Mouse (Mus musculus) midbrain, embryonic 10.5 days (tissue): ENCODE results near the gene Smok3c. TPM values are rescaled to one million over a fixed set of nuclear protein-coding genes. Genes with fewer than 3 reads are reported as not detected.
"Not testable (repeated sequence)": the region's sequence is repeated elsewhere in the genome, so short reads cannot be mapped to it uniquely, and the experiment has no call there.

Experiments used
- DNase-seq: peaks from one replicate; pipeline ENCODE4 v3.0.0-alpha.2; 2017; ENCODE audit warnings: low spot score
- H3K27ac ChIP-seq: fragments of 300-500 bp; sonication (generic); replicated peaks from 2 replicates; pipeline ENCODE4 v1.5.1; 2016; ENCODE audit warnings: mild to moderate bottlenecking
- H3K27me3 ChIP-seq: fragments of 300-500 bp; sonication (generic); 2 replicates; pipeline ENCODE4 v1.6.1; 2016; ENCODE audit warnings: low read depth, mild to moderate bottlenecking; ENCODE audit not compliant: poor library complexity, severe bottlenecking
- H3K36me3 ChIP-seq: fragments of 300-500 bp; sonication (generic); 2 replicates; pipeline ENCODE4 v1.6.1; 2016; ENCODE audit warnings: mild to moderate bottlenecking, moderate library complexity
- H3K4me1 ChIP-seq: fragments of 300-500 bp; sonication (generic); 2 replicates; pipeline ENCODE4 v1.6.1; 2016
- H3K4me3 ChIP-seq: fragments of 300-500 bp; sonication (generic); 2 replicates; pipeline ENCODE4 v1.5.1; 2016; ENCODE audit warnings: mild to moderate bottlenecking, moderate library complexity
- H3K9me3 ChIP-seq: fragments of 300-500 bp; sonication (generic); replicated peaks from 2 replicates; pipeline ENCODE4 v1.6.1; 2016; ENCODE audit warnings: mild to moderate bottlenecking
- WGBS: fragments of 180-500 bp; shearing (Covaris S2); methylation state at CpG from one replicate; pipeline ENCODE4 v1.1.7; 2016; 5-methylcytosine and 5-hydroxymethylcytosine counted together
- polyA plus RNA-seq: library from polyadenylated mRNA; unstranded; fragments of >200 nt; fragmentation: Nextera tagmentation; extraction: Ambion mirVana; gene quantifications from 2 replicates; pipeline ENCODE4 v1.2.1, GENCODE M21; 2016

Smok3c gene
- not detected in 2 replicates for polyA plus RNA-seq

DNA sequence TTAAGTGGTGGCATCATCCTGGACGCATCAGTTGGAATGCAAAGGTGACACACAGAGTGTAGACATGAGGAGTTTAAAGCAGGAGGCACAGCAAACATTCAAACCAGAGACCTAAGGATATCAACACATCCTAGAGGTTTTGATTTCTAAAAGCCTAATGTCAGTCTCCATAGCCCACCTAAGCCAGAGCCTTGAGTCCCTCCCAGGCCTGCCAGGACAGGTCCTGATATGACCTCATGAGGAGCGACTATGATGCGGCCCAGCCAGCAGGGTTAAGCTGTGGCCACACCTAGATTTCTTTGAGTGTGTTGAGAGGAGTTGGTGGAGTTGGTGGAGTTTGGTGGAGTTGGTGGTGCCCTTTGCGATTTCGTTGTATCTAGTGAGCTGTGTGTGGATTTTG lies at the start of gene Smok3c:
Gene Smok3c, plus strand, starts transcription at position 301 of the 400 bp plus-strand sequence.
- H3K27ac ChIP-seq, H3K27me3 ChIP-seq, H3K36me3 ChIP-seq, H3K4me1 ChIP-seq, H3K4me3 ChIP-seq, H3K9me3 ChIP-seq, DNase-seq: not testable (repeated sequence)
- no CpG with 5 or more reads among the region's 5 CpGs for WGBS

DNA sequence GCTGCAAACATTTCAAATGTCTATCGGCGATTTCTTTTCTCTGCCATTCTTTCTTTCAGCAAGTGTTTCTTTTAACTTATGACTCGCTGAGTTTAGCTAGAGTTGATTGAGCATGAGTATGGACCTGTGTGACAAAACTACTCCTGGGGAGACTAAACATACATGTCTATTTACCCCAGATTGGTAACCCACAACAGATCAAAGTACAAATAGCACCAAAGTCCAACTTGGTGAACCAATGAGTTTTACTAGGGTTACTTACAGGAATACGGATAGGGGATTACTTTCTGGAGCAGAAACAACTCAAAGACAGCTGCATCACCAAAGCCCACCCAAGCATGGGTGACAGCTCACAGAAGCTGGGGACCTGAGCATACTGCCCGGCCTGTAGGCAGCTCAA lies 43.6 kb upstream of the Smok3c start:
- Histone ChIP-seq H3K9me3 (no peaks in the 10 kb centered on the region; the same call in 1 of the 2 replicates), H3K36me3 (no peaks in the 10 kb centered on the region), H3K27me3 (no peaks in the 10 kb centered on the region), H3K4me1 (no peaks in the 10 kb centered on the region), H3K27ac (no peak overlapping the region), H3K4me3 (no peak overlapping the region)
- 91% methylated on average over 5 of the region's 5 CpGs for WGBS
- no peak for DNase-seq

DNA sequence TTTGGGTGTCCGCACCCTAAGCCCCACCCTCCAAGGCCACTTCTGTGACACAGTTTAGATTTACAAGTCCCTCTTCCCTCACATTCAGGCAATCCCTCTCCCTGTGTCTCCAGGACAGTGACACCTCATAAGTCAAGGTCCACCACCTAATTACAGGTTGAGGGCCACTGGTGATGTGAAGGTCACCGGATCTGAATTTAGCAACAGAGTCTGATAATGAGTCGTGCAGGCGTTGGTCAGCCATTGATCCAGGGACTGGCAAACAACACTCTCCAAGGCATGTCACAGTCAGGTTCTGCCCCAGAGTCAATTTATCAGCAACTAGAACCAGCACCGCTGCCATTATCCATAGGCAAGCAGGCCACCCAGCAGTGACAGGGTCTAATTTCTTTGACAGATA lies 40.6 kb upstream of the Smok3c start:
- 88% methylated on average over 5 of the region's 5 CpGs for WGBS
- H3K4me1 ChIP-seq, result no peaks in the 10 kb centered on the region
- H3K9me3 ChIP-seq, result no peaks in the 10 kb centered on the region
- H3K27me3 ChIP-seq, result no peaks in the 10 kb centered on the region
- H3K4me3 ChIP-seq, result no peak overlapping the region
- DNase-seq, result no peak
- H3K36me3 ChIP-seq, result no peaks in the 10 kb centered on the region
- no peak overlapping the region for H3K27ac ChIP-seq

DNA sequence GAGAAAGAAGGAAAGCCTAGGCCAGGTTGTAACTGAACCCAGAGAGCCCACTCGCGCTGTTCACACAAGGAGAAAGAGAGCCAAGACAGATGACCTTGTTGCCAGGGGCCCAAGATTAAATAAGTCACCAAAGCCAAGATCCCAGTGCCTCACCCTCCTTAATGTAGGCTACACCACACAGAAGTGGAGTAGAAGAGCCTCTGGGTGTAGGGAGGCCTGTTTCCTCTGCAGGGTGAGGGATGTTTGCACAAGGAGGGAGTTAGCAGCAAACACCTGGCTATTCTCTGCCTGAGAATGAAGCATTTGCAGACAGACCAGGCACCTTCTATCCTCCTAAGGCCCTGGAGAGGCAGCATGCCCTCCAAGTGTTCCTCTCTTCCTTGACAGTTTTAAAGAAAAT lies 36.5 kb upstream of the Smok3c start:
- WGBS, result 100% methylated on average over 2 of the region's 2 CpGs
- no peaks in the 10 kb centered on the region for H3K4me1 ChIP-seq

DNA sequence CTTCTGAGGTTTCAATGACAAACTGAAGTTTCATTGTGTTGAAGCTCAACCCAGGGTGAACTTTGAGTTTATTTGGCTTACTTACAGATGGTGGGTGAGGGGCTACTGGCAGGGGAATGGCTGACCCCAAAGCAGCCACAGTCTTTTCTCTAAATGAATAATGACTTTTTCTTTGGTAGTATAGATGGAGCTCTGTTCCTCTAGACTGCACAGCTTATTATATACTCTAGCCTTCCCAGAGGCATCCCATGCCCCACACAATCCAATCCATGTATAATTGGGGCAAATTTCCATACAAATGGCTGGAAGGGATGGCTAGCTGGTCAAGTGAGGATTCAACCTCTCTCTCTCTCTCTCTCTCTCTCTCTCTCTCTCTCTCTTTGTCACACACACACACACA lies 36.0 kb upstream of the Smok3c start:
- DNase-seq, result no peak
- H3K36me3 ChIP-seq, result no peaks in the 10 kb centered on the region
- H3K4me1 ChIP-seq, result no peaks in the 10 kb centered on the region
- H3K27me3 ChIP-seq, result no peaks in the 10 kb centered on the region
- no peak overlapping the region for H3K27ac ChIP-seq
- H3K9me3 ChIP-seq, result no peaks in the 10 kb centered on the region
- no peak overlapping the region for H3K4me3 ChIP-seq

More for the DNA sequence above, 36.5 kb upstream of the Smok3c start:
- no peaks in the 10 kb centered on the region for H3K9me3 ChIP-seq
- H3K36me3 ChIP-seq, result no peaks in the 10 kb centered on the region
- H3K27ac ChIP-seq, result no peak overlapping the region
- DNase-seq, result no peak
- H3K27me3 ChIP-seq, result no peaks in the 10 kb centered on the region
- no peak overlapping the region for H3K4me3 ChIP-seq

DNA sequence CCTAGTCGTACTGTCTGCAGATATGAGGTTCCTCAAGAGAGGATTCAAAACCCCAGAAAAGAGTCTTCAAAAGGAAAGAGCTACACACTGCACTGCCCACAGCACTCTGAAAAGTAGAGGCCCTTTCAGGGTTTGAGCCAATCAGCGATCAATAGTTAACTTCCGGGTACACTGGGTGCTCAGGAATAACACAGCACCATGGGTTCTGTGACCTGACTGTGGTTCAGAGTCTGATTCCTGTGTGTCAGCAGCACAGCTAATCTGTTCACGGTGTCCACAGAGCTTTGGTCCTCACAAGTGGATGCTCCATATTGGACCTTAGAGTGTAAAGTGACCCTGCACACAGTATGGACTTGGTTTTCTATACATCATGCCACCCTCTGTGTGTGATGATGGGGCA lies 33.4 kb upstream of the Smok3c start:
- WGBS, result 91% methylated on average over 4 of the region's 4 CpGs

DNA sequence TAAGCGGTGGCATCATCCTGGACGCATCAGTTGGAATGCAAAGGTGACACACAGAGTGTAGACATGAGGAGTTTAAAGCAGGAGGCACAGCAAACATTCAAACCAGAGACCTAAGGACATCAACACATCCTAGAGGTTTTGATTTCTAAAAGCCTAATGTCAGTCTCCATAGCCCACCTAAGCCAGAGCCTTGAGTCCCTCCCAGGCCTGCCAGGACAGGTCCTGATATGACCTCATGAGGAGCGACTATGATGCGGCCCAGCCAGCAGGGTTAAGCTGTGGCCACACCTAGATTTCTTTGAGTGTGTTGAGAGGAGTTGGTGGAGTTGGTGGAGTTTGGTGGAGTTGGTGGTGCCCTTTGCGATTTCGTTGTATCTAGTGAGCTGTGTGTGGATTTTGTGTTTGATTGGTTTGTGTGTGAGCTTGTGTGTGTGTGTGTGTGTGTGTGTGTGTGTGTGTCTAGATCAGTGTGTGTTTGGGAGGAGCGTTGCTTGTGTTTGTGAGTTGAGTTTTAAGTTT lies 32.0 kb upstream of the Smok3c start, which contains the start of the genes Smok3a and Smok3b:
Gene Smok3a, plus strand, starts transcription at position 301 of the 519 bp plus-strand sequence.
Gene Smok3b, plus strand, starts transcription at position 469 of the 519 bp plus-strand sequence.
- not testable (repeated sequence) for H3K4me1 ChIP-seq, H3K36me3 ChIP-seq, H3K9me3 ChIP-seq, H3K27ac ChIP-seq, H3K4me3 ChIP-seq, DNase-seq, H3K27me3 ChIP-seq
- WGBS, result 86% methylated on average over 3 of the region's 7 CpGs

More for the DNA sequence above, 33.4 kb upstream of the Smok3c start:
- H3K27me3 ChIP-seq, H3K9me3 ChIP-seq, H3K27ac ChIP-seq, H3K4me3 ChIP-seq, H3K36me3 ChIP-seq, DNase-seq, H3K4me1 ChIP-seq: not testable (repeated sequence)

DNA sequence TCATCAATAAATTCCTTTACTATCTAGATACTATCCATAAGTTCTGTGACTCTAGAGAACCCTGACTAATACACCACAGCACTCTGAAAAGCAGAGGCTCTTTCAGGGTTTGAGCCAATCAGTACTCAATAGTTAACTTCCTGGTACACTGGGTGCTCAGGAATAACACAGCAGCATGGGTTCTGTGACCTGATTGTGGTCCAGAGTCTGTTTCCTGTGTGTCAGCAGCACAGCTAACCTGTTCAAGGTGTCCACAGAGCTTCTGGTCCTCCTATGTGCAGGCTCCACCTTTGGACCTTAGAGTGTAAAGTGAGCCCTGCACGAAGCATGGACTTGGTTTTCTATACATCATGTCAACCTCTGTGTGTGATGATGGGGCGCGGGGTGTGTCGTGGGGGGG lies 20.8 kb downstream of the Smok3c start:
- WGBS, result 89% methylated on average over 4 of the region's 4 CpGs
- no peak overlapping the region for H3K27ac ChIP-seq

DNA sequence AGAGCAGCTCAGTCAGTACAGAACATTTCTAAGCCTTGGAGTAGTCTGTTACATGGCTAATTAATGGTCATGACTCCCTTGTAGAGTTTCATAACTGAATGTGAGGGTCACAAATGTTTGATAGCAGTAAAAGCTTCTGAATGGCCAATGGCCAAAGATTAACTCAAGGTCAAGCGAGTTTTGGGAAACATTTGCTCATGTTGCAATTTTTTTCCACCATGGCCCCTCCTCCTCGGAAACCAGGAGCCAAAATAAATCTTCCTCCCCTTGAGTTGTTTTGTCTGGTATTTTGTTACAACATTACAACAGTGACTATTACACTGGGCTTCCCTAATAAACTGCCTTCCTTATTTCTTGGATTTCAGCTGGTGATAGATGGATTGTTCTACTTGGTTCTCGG lies 22.7 kb downstream of the Smok3c start:
- H3K36me3 ChIP-seq, result no peaks in the 10 kb centered on the region
- WGBS, result 80% methylated on average over 3 of the region's 3 CpGs
- no peaks in the 10 kb centered on the region for H3K9me3 ChIP-seq
- H3K27me3 ChIP-seq, result no peaks in the 10 kb centered on the region
- H3K27ac ChIP-seq, result no peak overlapping the region
- no peaks in the 10 kb centered on the region for H3K4me1 ChIP-seq
- no peak for DNase-seq
- no peak overlapping the region for H3K4me3 ChIP-seq

More for the DNA sequence above, 20.8 kb downstream of the Smok3c start:
- Histone ChIP-seq H3K27me3 (no peaks in the 10 kb centered on the region), H3K36me3 (no peaks in the 10 kb centered on the region), H3K4me3 (no peak overlapping the region), H3K9me3 (no peaks in the 10 kb centered on the region), H3K4me1 (no peaks in the 10 kb centered on the region)
- no peak for DNase-seq

DNA sequence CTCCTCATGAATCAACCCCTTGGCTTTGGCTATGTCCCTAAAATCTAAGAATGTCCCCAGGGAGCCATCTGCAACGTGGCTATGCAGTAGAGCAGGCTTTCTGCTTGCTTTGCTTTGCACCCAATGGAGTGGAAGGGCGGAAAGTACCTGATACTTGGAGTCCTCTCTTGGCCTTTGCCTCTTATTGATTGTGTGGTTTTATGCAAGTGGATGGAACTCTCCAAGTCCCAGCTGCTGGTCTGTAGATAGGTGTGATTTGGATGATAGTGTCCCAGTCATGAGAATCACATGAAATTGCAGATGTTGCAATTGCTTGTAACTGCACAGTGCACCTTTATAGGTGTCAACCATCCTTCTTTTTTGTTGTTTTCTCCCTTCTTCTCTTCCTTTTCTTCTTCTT lies 23.2 kb downstream of the Smok3c start:
- H3K27ac ChIP-seq, result no peak overlapping the region
- no peak for DNase-seq
- WGBS, result 57% methylated on average over 2 of the region's 2 CpGs
- H3K36me3 ChIP-seq, result no peaks in the 10 kb centered on the region
- H3K27me3 ChIP-seq, result no peaks in the 10 kb centered on the region
- no peak overlapping the region for H3K4me3 ChIP-seq
- H3K9me3 ChIP-seq, result no peaks in the 10 kb centered on the region
- H3K4me1 ChIP-seq, result no peaks in the 10 kb centered on the region

DNA sequence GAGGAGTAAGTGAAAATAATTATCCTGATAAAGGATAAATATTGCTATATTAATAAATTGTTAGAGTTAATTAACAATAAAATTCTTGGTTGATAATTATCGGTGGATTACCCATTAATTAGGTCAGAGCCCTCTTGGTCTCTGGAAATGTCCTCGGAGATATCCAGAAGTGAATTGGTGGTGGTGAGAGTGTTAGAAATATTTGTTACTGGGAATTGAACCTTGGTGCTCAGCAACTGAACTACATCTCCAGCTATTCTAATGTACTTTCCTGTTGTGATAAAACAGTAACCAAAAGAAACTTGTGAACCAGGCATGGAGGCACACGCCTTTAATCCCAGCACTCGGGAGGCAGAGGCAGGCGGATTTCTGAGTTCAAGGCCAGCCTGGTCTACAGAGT lies 27.5 kb downstream of the Smok3c start:
- Histone ChIP-seq H3K4me1 (no peaks in the 10 kb centered on the region), H3K27me3 (no peaks in the 10 kb centered on the region), H3K27ac (no peak overlapping the region), H3K9me3 (no peaks in the 10 kb centered on the region), H3K4me3 (no peak overlapping the region), H3K36me3 (no peaks in the 10 kb centered on the region)
- no peak for DNase-seq
- WGBS, result 92% methylated on average over 5 of the region's 5 CpGs

DNA sequence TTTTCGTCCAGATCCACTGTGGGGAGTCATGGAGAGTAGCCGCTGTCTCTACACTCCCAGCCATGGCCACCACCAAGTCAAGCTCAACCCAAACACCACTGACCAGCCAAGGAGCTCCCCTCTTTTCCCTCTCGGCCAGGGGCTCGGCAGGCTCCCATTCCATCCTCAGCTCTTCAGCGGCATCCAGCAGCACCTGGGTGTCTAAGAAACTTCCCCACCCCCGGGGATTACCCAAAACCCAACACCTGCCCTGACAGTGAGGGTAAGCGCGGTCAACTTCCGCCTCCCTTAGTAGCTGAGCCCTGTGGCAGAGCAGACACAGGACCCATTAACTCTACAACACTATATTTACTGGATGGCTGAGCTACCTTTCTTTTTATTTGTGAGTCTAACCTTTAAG lies 28.5 kb downstream of the Smok3c start:
- H3K27me3 ChIP-seq, result no peaks in the 10 kb centered on the region
- 80% methylated on average over 9 of the region's 9 CpGs for WGBS
- H3K4me3 ChIP-seq, result no peak overlapping the region
- no peaks in the 10 kb centered on the region for H3K9me3 ChIP-seq
- H3K4me1 ChIP-seq, result peaks cover 7% of the 10 kb centered on the region
- no peak overlapping the region for H3K27ac ChIP-seq
- no peaks in the 10 kb centered on the region for H3K36me3 ChIP-seq
- DNase-seq, result no peak

DNA sequence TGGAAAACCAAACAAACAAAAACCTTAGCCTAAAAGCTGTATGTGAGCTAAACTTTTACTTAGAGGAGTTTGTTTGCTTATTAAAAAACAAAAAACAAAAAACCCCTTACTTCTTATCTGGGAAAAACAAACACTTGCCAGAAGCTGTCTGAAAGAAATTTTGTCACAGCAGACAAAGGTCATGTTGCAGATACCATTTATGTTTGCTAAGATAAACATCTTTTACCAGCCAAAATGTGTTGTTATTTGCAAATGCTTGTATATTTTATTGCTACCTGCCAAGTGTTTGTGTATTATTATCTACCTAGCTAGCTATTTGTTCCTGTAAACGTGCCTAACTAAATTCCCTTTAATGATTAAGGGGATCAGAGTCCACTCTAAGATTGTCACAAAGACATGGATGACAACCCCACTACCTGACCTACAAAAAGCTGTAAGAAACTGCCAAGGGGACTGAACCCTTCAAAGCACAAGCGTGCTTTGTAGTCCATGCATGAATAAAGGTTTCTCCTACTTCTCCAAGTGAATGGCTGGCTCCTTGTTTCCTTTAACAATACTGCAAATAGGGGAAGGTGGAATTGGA lies 30.4 kb downstream of the Smok3c start:
- Histone ChIP-seq H3K36me3 (peaks cover 16% of the 10 kb centered on the region), H3K27ac (no peak overlapping the region), H3K4me1 (peaks cover 14% of the 10 kb centered on the region), H3K27me3 (no peaks in the 10 kb centered on the region), H3K9me3 (no peaks in the 10 kb centered on the region), H3K4me3 (no peak overlapping the region)
- 63% methylated on average over 2 of the region's 2 CpGs for WGBS
- DNase-seq, result no peak
